Mouse (Mus musculus): ENCODE measurements at regions not wholly inside any gene's neighbourhood (a gene's known extent, or its start where the extent isn't known, plus 50 kb on each side); places are given as distances from the start of the nearest gene placed in this dataset.

GRCm38 (mm10) chr10:114852688-114853087, 50.6 kb upstream of the Trhde start:
- no peak for DNase-seq (ENCODE audit: low read depth, low spot score)
